ENCODE assay signal across 7 mouse cellular contexts in genomic region chr9:37543869-37544440, GRCm38 (mm10). TPM values are rescaled to one million over a fixed set of nuclear protein-coding genes. Genes with fewer than 3 reads are reported as not detected.
A peak's percentile ranks its signal among the peaks of the same experiment; 100 is the strongest.
DNase-seq lines count a peak whose midpoint lies in the region; ATAC-seq and TF ChIP-seq lines count a peak whose summit lies in the region.

No protein-coding gene starts in this region.

- 0 out of 2 replicates have a peak overlapping the region, but pooled peaks have one; percentile 13 for H3K9ac ChIP-seq in hindbrain, embryonic 12.5 days
- no peak overlapping the region for H3K9ac ChIP-seq in liver, embryonic 11.5 days (ENCODE audit: low read depth, low read length)

- no peak for TF ChIP-seq CTCF in spleen, adult 2 months (IDR thresholded peaks at IDR 0.05; ENCODE audit: extremely low read depth, insufficient read depth, insufficient read length, insufficient replicate concordance)

- no peaks in the 10 kb centered on the region for H3K36me3 ChIP-seq in spleen, adult 2 months (ENCODE audit: control insufficient read depth, insufficient read depth, low read length)
- no peaks in the 10 kb centered on the region for H3K36me3 ChIP-seq in hindbrain, embryonic 12.5 days
- no peaks in the 10 kb centered on the region for H3K36me3 ChIP-seq in liver, embryonic 11.5 days (ENCODE audit: control insufficient read depth, insufficient read depth, low read length)

- H3K9me3 ChIP-seq in hindbrain, embryonic 12.5 days (replicated peaks) = no peaks in the 10 kb centered on the region
- H3K9me3 ChIP-seq in liver, embryonic 11.5 days (ENCODE audit: control insufficient read depth, low read length) = no peaks in the 10 kb centered on the region

- 0 out of 2 replicates have a peak, but pooled peaks have one; percentile 14 for ATAC-seq in hindbrain, embryonic 12.5 days (ENCODE audit: low FRiP score)
- ATAC-seq in liver, embryonic 11.5 days (replicated peaks; ENCODE audit: low FRiP score) = no peak
- no peak for ATAC-seq in frontal cortex, adult (ENCODE audit: low TSS enrichment)
- ATAC-seq in cerebellum, adult (ENCODE audit: insufficient number of reproducible peaks, low FRiP score, low TSS enrichment) = no peak

- no peak overlapping the region for H3K27ac ChIP-seq in spleen, adult 2 months (ENCODE audit: insufficient read depth, low read length)
- H3K27ac ChIP-seq in hindbrain, embryonic 12.5 days = no peak overlapping the region
- H3K27ac ChIP-seq in liver, embryonic 11.5 days (ENCODE audit: low read depth, low read length) = no peak overlapping the region

- H3K4me2 ChIP-seq in hindbrain, embryonic 12.5 days (replicated peaks) = peak overlapping the region; percentile 53
- H3K4me2 ChIP-seq in liver, embryonic 11.5 days = peak overlapping the region; percentile 75

- intact Hi-C loops in left cerebral cortex, postnatal 25 days (cut with DNase I) = loop anchor here (2.0 kb wide), 3 partner anchors 71 to 113 kb away; no protein-coding TSS in a partner anchor

- TF ChIP-seq POLR2A in spleen, adult 2 months (IDR thresholded peaks at IDR 0.05; ENCODE audit: low read depth, low read length) = no peak

- peaks cover 4% of the 10 kb centered on the region; the same call in 1 of the 2 replicates for H3K4me1 ChIP-seq in spleen, adult 2 months (ENCODE audit: control insufficient read depth, insufficient read depth, insufficient read length)
- peaks cover 18% of the 10 kb centered on the region for H3K4me1 ChIP-seq in hindbrain, embryonic 12.5 days
- H3K4me1 ChIP-seq in liver, embryonic 11.5 days (replicated peaks; ENCODE audit: control insufficient read depth, insufficient read depth, low read length) = peaks cover 16% of the 10 kb centered on the region

- no peak for DNase-seq in spleen, adult 2 months (ENCODE audit: low read depth in 1 of 2, low spot score in 2 of 2)
- DNase-seq in spleen, postnatal 10 days (ENCODE audit: low spot score in 2 of 2) = no peak
- no peak for DNase-seq in liver, embryonic 11.5 days (ENCODE audit: low spot score)
- DNase-seq in left cerebral cortex, postnatal 25 days (ENCODE audit: low spot score in 2 of 2) = no peak

- H3K27me3 ChIP-seq in spleen, adult 2 months (ENCODE audit: control insufficient read depth, insufficient read depth, low read length) = no peaks in the 10 kb centered on the region
- H3K27me3 ChIP-seq in hindbrain, embryonic 12.5 days = peaks cover 69% of the 10 kb centered on the region
- H3K27me3 ChIP-seq in liver, embryonic 11.5 days (replicated peaks; ENCODE audit: control insufficient read depth, insufficient read depth, low read length) = peaks cover 14% of the 10 kb centered on the region

- 60% methylated on average over 12 of the region's 12 CpGs for WGBS in spleen, adult 2 months
- WGBS in hindbrain, embryonic 12.5 days = 30% methylated on average over 12 of the region's 12 CpGs
- 40% methylated on average over 12 of the region's 12 CpGs for WGBS in liver, embryonic 11.5 days

- peak overlapping the region; percentile 57; the same call in 1 of the 2 replicates for H3K4me3 ChIP-seq in spleen, adult 2 months (ENCODE audit: extremely low read depth, insufficient read depth, insufficient read length)
- H3K4me3 ChIP-seq in hindbrain, embryonic 12.5 days = peak overlapping the region; percentile 27; the same call in 1 of the 2 replicates
- H3K4me3 ChIP-seq in liver, embryonic 11.5 days (ENCODE audit: low read depth, low read length) = peak overlapping the region; percentile 46; the same call in 1 of the 2 replicates

RNA-seq across cellular contexts. Expression of gene Vsig2, which starts 4.9 kb away (rescaled TPM):
- polyA plus RNA-seq in spleen, adult 2 months (2012; rRNA removed) = 2.1 and 3.7 TPM in 2 replicates
- polyA plus RNA-seq in hindbrain, embryonic 12.5 days (2016; fragmentation: Nextera tagmentation; extraction: Ambion mirVana) = 0.53 and 1.0 TPM in 2 replicates
- 0.66 and 1.5 TPM in 2 replicates for polyA plus RNA-seq in liver, embryonic 11.5 days (2014; fragmentation: Nextera tagmentation; extraction: Ambion mirVana)
- total RNA-seq in left cerebral cortex, postnatal 25 days (2021) = 1 to 10 TPM; 3.5 to 4.4 TPM

RNA-seq across cellular contexts. Expression of gene Nrgn, which starts 8.7 kb away (rescaled TPM):
- polyA plus RNA-seq in spleen, adult 2 months (2012; rRNA removed) = 35.3 and 45.1 TPM in 2 replicates
- 15.4 and 15.5 TPM in 2 replicates for polyA plus RNA-seq in hindbrain, embryonic 12.5 days (2016; fragmentation: Nextera tagmentation; extraction: Ambion mirVana)
- 20.8 and 23.6 TPM in 2 replicates for polyA plus RNA-seq in liver, embryonic 11.5 days (2014; fragmentation: Nextera tagmentation; extraction: Ambion mirVana)
- 1,000 to 10,000 TPM; 2,274 to 2,374 TPM for total RNA-seq in left cerebral cortex, postnatal 25 days (2021)

RNA-seq across cellular contexts. Expression of gene Siae, which starts 11.5 kb away (rescaled TPM):
- 3.5 and 3.8 TPM in 2 replicates for polyA plus RNA-seq in spleen, adult 2 months (2012; rRNA removed)
- polyA plus RNA-seq in hindbrain, embryonic 12.5 days (2016; fragmentation: Nextera tagmentation; extraction: Ambion mirVana) = 9.4 and 12.1 TPM in 2 replicates
- 8.0 and 8.6 TPM in 2 replicates for polyA plus RNA-seq in liver, embryonic 11.5 days (2014; fragmentation: Nextera tagmentation; extraction: Ambion mirVana)
- 10 to 100 TPM; 20.3 to 24.2 TPM for total RNA-seq in left cerebral cortex, postnatal 25 days (2021)

RNA-seq across cellular contexts. Expression of gene Esam, which starts 16.1 kb away (rescaled TPM):
- 19.2 and 19.6 TPM in 2 replicates for polyA plus RNA-seq in spleen, adult 2 months (2012; rRNA removed)
- polyA plus RNA-seq in hindbrain, embryonic 12.5 days (2016; fragmentation: Nextera tagmentation; extraction: Ambion mirVana) = 31.6 and 32.7 TPM in 2 replicates
- 34.9 and 36.6 TPM in 2 replicates for polyA plus RNA-seq in liver, embryonic 11.5 days (2014; fragmentation: Nextera tagmentation; extraction: Ambion mirVana)
- total RNA-seq in left cerebral cortex, postnatal 25 days (2021) = 10 to 100 TPM; 20.2 to 21.6 TPM

RNA-seq across cellular contexts. Expression of gene Msantd2, which starts 54.8 kb away (rescaled TPM):
- 18.6 and 21.8 TPM in 2 replicates for polyA plus RNA-seq in spleen, adult 2 months (2012; rRNA removed)
- polyA plus RNA-seq in hindbrain, embryonic 12.5 days (2016; fragmentation: Nextera tagmentation; extraction: Ambion mirVana) = 50.7 TPM in 2 replicates
- polyA plus RNA-seq in liver, embryonic 11.5 days (2014; fragmentation: Nextera tagmentation; extraction: Ambion mirVana) = 13.2 and 17.7 TPM in 2 replicates
- total RNA-seq in left cerebral cortex, postnatal 25 days (2021) = 10 to 100 TPM; 20.9 to 23.0 TPM
